Mouse (Mus musculus) lung, adult 2 months (tissue): ENCODE results near the gene Dcaf17. TPM values are rescaled to one million over a fixed set of nuclear protein-coding genes. Genes with fewer than 3 reads are reported as not detected.

ENCODE experiments used
- DNase-seq: peaks from one replicate; pipeline ENCODE4 v3.0.0; 2022
- H3K4me1 ChIP-seq: fragments of 200-500 bp; 2 replicates; pipeline ENCODE4 v1.6.1; 2011; ENCODE audit warnings: low read length; ENCODE audit not compliant: control insufficient read depth, insufficient read depth
- H3K4me3 ChIP-seq: fragments of 200-500 bp; replicated peaks from 2 replicates; pipeline ENCODE3; 2011; ENCODE audit warnings: low read depth, mild to moderate bottlenecking, control low read depth, low read length; ENCODE audit errors: extremely low read depth
- CTCF ChIP-seq: fragments of 200-500 bp; IDR thresholded peaks from 2 replicates; pipeline ENCODE4 v1.5.1; 2011; ENCODE audit warnings: mild to moderate bottlenecking, low read length, control low read depth; ENCODE audit not compliant: insufficient read depth
- POLR2A ChIP-seq: fragments of 200-500 bp; IDR thresholded peaks from 2 replicates; pipeline ENCODE4 v1.6.1; 2011; ENCODE audit warnings: low read depth, mild to moderate bottlenecking, control low read depth, low read length, borderline replicate concordance; ENCODE audit errors: extremely low read depth
- WGBS: fragments of 180-500 bp; shearing (Covaris S2); methylation state at CpG from one replicate; pipeline ENCODE4 v1.1.7; 2018; 5-methylcytosine and 5-hydroxymethylcytosine counted together
- polyA plus RNA-seq: library from polyadenylated mRNA; depleted of rRNA; stranded (reverse); fragments of >200 nt; gene quantifications from 2 replicates; pipeline ENCODE4 v1.2.3, GENCODE M21; 2012

Gene Dcaf17
- polyA plus RNA-seq, 1 experiment, result 4.4 TPM

GRCm38 (mm10) chr2:71027631-71028030 is 27.5 kb upstream of the Dcaf17 start:
- H3K4me3 ChIP-seq, result no peak overlapping the region
- 98% methylated on average over 9 of the region's 9 CpGs for WGBS
- no peak for DNase-seq
- peaks cover 3% of the 10 kb centered on the region for H3K4me1 ChIP-seq
- TF ChIP-seq POLR2A (no peak), CTCF (no peak)

GRCm38 (mm10) chr2:71030663-71031062 is 24.5 kb upstream of the Dcaf17 start:
- peaks cover 2% of the 10 kb centered on the region for H3K4me1 ChIP-seq
- WGBS, result 77% methylated on average over 2 of the region's 2 CpGs
- H3K4me3 ChIP-seq, result no peak overlapping the region
- TF ChIP-seq POLR2A (no peak), CTCF (no peak)
- DNase-seq, result no peak

- TF ChIP-seq CTCF (no peak), POLR2A (no peak)
- WGBS, result 63% methylated on average over 18 of the region's 18 CpGs
- no peak overlapping the region for H3K4me3 ChIP-seq
- DNase-seq, result no peak
- no peaks in the 10 kb centered on the region for H3K4me1 ChIP-seq
Observed at GRCm38 (mm10) chr2:71031973-71032794, 22.9 kb upstream of the Dcaf17 start.

- no peak overlapping the region for H3K4me3 ChIP-seq
- H3K4me1 ChIP-seq, result no peaks in the 10 kb centered on the region
- 77% methylated on average over 4 of the region's 4 CpGs for WGBS
- DNase-seq, result no peak
- TF ChIP-seq CTCF (no peak), POLR2A (no peak)
Observed at GRCm38 (mm10) chr2:71033014-71033413, 22.1 kb upstream of the Dcaf17 start.

GRCm38 (mm10) chr2:71033987-71034386 is 21.1 kb upstream of the Dcaf17 start:
- Histone ChIP-seq H3K4me3 (no peak overlapping the region), H3K4me1 (no peaks in the 10 kb centered on the region)
- no peak for DNase-seq
- 78% methylated on average over 8 of the region's 8 CpGs for WGBS
- TF ChIP-seq CTCF, result no peak
- no peak for TF ChIP-seq POLR2A

- Histone ChIP-seq H3K4me1 (peaks cover 3% of the 10 kb centered on the region; the same call in 1 of the 2 replicates), H3K4me3 (no peak overlapping the region)
- DNase-seq, result no peak
- TF ChIP-seq CTCF (no peak), POLR2A (no peak)
- 70% methylated on average over 6 of the region's 6 CpGs for WGBS
Observed at GRCm38 (mm10) chr2:71037447-71037846, 17.7 kb upstream of the Dcaf17 start.

- Histone ChIP-seq H3K4me3 (no peak overlapping the region), H3K4me1 (peaks cover 3% of the 10 kb centered on the region; the same call in 1 of the 2 replicates)
- no peak for TF ChIP-seq POLR2A
- TF ChIP-seq CTCF, result peak; percentile 78
- WGBS, result 34% methylated on average over 11 of the region's 11 CpGs
- DNase-seq, result peak; percentile 77
Observed at GRCm38 (mm10) chr2:71039522-71040121, 15.5 kb upstream of the Dcaf17 start.

- 43% methylated on average over 6 of the region's 6 CpGs for WGBS
- H3K4me1 ChIP-seq, result peaks cover 11% of the 10 kb centered on the region
- TF ChIP-seq CTCF, result no peak
- no peak overlapping the region for H3K4me3 ChIP-seq
- no peak for DNase-seq
Observed at GRCm38 (mm10) chr2:71046151-71046550, 9.0 kb upstream of the Dcaf17 start.

GRCm38 (mm10) chr2:71046751-71047320 is 8.3 kb upstream of the Dcaf17 start:
- H3K4me1 ChIP-seq, result peaks cover 11% of the 10 kb centered on the region
- no peak overlapping the region for H3K4me3 ChIP-seq
- DNase-seq, result no peak
- TF ChIP-seq CTCF (no peak), POLR2A (no peak)
- WGBS, result 17% methylated on average over 6 of the region's 6 CpGs
